Mouse (Mus musculus): ENCODE results near the gene Ltbp1.

Ltbp1 gene

GRCm38 (mm10) chr17:75172685-75173205, 167.4 kb downstream of the Ltbp1 start:
- no peak for DNase-seq (ENCODE audit: low read depth, low spot score)

GRCm38 (mm10) chr17:75174501-75174900, 169.1 kb downstream of the Ltbp1 start:
- DNase-seq (ENCODE audit: low read depth, low spot score): no peak

- DNase-seq (ENCODE audit: low read depth, low spot score): peak; percentile 61
Observed at GRCm38 (mm10) chr17:75177920-75178867, 172.8 kb downstream of the Ltbp1 start.

- DNase-seq (ENCODE audit: low read depth, low spot score): no peak
Observed at GRCm38 (mm10) chr17:75179001-75179400, 173.6 kb downstream of the Ltbp1 start.

GRCm38 (mm10) chr17:75180301-75180700, 174.9 kb downstream of the Ltbp1 start:
- DNase-seq (ENCODE audit: low read depth, low spot score): no peak

- DNase-seq (ENCODE audit: low read depth, low spot score): no peak
Observed at GRCm38 (mm10) chr17:75180956-75181588, 175.7 kb downstream of the Ltbp1 start.

GRCm38 (mm10) chr17:75182319-75183001, 177.1 kb downstream of the Ltbp1 start:
- DNase-seq (ENCODE audit: low read depth, low spot score): no peak

- DNase-seq (ENCODE audit: low read depth, low spot score): no peak
Observed at GRCm38 (mm10) chr17:75186732-75187509, 181.6 kb downstream of the Ltbp1 start.

- DNase-seq (ENCODE audit: low read depth, low spot score): no peak
Observed at GRCm38 (mm10) chr17:75196952-75197351, 191.6 kb downstream of the Ltbp1 start.

- DNase-seq (ENCODE audit: low read depth, low spot score): no peak
Observed at GRCm38 (mm10) chr17:75198767-75199166, 193.4 kb downstream of the Ltbp1 start.

- DNase-seq (ENCODE audit: low read depth, low spot score): no peak
Observed at GRCm38 (mm10) chr17:75199694-75200093, 194.3 kb downstream of the Ltbp1 start.

GRCm38 (mm10) chr17:75202314-75202713, 196.9 kb downstream of the Ltbp1 start:
- DNase-seq (ENCODE audit: low read depth, low spot score): peak; percentile 25

GRCm38 (mm10) chr17:75204065-75204464, 198.7 kb downstream of the Ltbp1 start:
- no peak for DNase-seq (ENCODE audit: low read depth, low spot score)

- peak; percentile 50 for DNase-seq (ENCODE audit: low read depth, low spot score)
Observed at GRCm38 (mm10) chr17:75206281-75206680, 200.9 kb downstream of the Ltbp1 start.

- peak; percentile 40 for DNase-seq (ENCODE audit: low read depth, low spot score)
Observed at GRCm38 (mm10) chr17:75208164-75208698, 202.9 kb downstream of the Ltbp1 start.

- no peak for DNase-seq (ENCODE audit: low read depth, low spot score)
Observed at GRCm38 (mm10) chr17:75210526-75210925, 205.2 kb downstream of the Ltbp1 start.

GRCm38 (mm10) chr17:75216362-75216761, 211.0 kb downstream of the Ltbp1 start:
- DNase-seq (ENCODE audit: low read depth, low spot score): no peak

GRCm38 (mm10) chr17:75218700-75219099, 213.3 kb downstream of the Ltbp1 start:
- no peak for DNase-seq (ENCODE audit: low read depth, low spot score)

- no peak for DNase-seq (ENCODE audit: low read depth, low spot score)
Observed at GRCm38 (mm10) chr17:75228321-75228720, 223.0 kb downstream of the Ltbp1 start.

- DNase-seq (ENCODE audit: low read depth, low spot score): no peak
Observed at GRCm38 (mm10) chr17:75233206-75233605, 227.8 kb downstream of the Ltbp1 start.

- no peak for DNase-seq (ENCODE audit: low read depth, low spot score)
Observed at GRCm38 (mm10) chr17:75233923-75234322, 228.6 kb downstream of the Ltbp1 start.
